Mouse (Mus musculus) layer of hippocampus, adult 18-20 months (tissue): ENCODE results near the gene Olfr473. TPM values are rescaled to one million over a fixed set of nuclear protein-coding genes. Genes with fewer than 3 reads are reported as not detected.
"Not testable (repeated sequence)": the region's sequence is repeated elsewhere in the genome, so short reads cannot be mapped to it uniquely, and the experiment has no call there.

Experiments used
- DNase-seq, 2 experiments: peaks; one replicate each; pipeline ENCODE4 v3.0.0; 2022; ENCODE audit warnings: low spot score in 2 of 2
- long read RNA-seq: library from polyadenylated mRNA; stranded (forward); transcript quantifications from one replicate; pipeline ENCODE4 v2.0.0, GENCODE M21; 2021
- total RNA-seq, 2 experiments: library from RNA; stranded (reverse); gene quantifications; 2 replicates each; pipeline ENCODE4 v1.2.3; 2021

The Olfr473 gene
- total RNA-seq, result not detected
- long read RNA-seq, result 0 reads

DNA sequence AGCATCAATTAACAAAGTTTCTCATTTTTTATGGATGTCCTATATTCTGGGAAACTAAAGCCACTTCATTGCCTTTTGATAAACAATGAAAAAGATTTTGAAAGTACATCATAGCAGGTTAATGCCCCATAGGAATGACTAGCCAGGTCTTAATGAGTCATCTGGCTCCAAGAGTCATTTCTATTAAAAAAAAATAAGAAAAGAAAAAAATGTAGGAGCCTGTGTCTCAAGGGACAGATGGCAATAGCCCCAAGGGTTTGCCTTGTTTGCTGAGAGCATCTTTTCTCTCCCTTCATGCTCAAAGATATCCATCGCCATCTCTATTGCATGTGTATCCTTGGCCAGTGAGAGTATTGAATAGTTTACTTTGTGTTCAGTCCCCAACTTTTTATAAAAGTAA is at the start of gene Olfr473:
Gene Olfr473 (plus strand): TSS at position 301 of the 400 bp plus-strand sequence.
- DNase-seq, result no peak

DNA sequence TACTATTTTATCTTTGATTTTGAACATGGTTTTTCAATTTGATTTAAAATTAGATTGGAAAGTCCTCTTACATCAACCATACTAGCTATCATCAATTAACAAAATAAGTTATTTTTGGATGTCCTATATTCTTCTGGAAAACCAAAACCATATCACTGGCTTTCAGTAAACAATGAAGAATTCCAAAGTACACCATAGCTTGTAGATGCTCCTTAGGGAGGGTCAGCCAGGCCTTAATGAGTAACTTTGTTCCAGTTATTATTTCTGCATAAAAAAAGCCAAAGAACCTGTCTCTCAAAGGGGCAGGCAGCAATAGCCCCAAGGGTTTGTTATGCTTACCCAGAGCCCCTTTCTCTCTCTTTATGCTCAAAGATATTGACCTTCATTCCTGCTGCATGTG is 32.6 kb upstream of the Olfr473 start, which contains the start of gene Olfr472:
Gene Olfr472 (plus strand): TSS at position 301 of the 400 bp plus-strand sequence.
- no peak for DNase-seq

DNA sequence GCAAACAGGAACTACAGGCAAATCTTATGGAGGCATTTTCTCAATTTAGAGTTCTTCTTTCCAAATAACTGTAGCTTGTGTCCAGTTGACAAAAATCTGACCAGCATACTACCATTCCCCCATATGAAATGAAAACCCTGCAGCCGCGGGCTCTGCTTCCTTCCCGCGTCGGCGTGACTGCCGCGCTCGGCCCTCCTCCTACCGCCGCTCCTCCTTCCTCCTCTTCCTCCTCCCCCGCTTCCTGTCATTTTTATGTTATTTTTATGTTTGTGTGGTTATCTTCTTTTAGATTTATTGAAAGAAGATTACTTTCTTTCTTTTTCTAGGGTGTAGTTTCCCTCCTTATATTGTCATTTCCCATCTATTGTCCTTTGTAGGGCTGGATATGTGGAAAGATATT is 22.3 kb downstream of the Olfr473 start:
- DNase-seq, result not testable (repeated sequence)

DNA sequence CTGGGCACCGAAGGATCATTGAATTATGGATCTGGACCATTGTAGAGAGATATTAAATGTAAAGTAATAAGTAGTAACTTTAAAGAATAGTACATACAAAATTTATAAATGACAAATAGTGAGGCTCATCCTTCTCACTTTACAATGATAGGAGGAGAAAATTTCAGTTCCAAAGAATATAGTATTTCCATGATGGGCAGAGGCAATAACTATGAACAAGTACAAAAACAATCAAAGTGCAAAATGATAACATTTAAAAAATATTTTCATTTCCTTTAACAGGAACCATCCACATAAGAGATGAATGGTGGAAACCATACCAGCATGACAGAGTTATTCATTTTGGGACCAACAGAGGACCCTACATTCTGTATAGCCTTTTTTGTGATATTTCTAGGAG is 24.1 kb downstream of the Olfr473 start, which contains the start of gene Olfr474:
Gene Olfr474 (plus strand): TSS at position 301 of the 400 bp plus-strand sequence.
- no peak for DNase-seq

DNA sequence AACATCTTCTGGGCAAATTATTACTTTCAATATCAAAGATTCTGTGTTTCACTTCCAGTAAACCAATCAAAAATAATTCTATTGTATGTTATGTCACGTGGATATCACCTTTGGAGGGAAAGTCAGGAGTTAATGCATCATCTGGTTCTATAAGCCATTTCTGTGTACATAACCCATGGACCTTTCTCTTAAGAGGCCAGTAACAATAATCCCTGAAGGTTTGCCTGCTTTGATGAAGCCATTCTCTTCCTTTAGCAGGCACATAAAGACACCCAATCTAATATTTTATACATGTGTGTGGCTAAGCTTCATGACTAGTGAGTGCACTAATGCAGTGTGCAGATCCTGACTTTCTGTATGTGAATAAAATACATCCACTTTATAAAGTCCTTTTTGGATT is 34.3 kb downstream of the Olfr473 start, which contains the start of gene Olfr476:
Gene Olfr476 (plus strand): TSS at position 301 of the 400 bp plus-strand sequence.
- no peak for DNase-seq

Other genes starting within 250 kb of the Olfr473 start
- gene Cyb5r2, start 172.4 kb upstream of the Olfr473 start, total RNA-seq, result under 1 TPM; 0.36 to 0.37 TPM
- not detected for gene Ovch2, start 129.2 kb upstream of the Olfr473 start, total RNA-seq
- not detected for gene Olfr467, start 118.2 kb upstream of the Olfr473 start, total RNA-seq
- not detected for gene Olfr469, start 104.9 kb upstream of the Olfr473 start, total RNA-seq
- gene Olfr470, start 83.0 kb upstream of the Olfr473 start, total RNA-seq, result not detected
- not detected for gene Olfr472, start 32.5 kb upstream of the Olfr473 start, total RNA-seq
- not detected for gene Olfr474, start 24.2 kb downstream of the Olfr473 start, total RNA-seq
- not detected for gene Olfr476, start 34.4 kb downstream of the Olfr473 start, total RNA-seq
- not detected for gene Olfr477, start 56.2 kb downstream of the Olfr473 start, total RNA-seq
- gene Olfr478, start 103.5 kb downstream of the Olfr473 start, total RNA-seq, result not detected
- not detected for gene Olfr479, start 120.2 kb downstream of the Olfr473 start, total RNA-seq
- gene Olfr480, start 136.9 kb downstream of the Olfr473 start, total RNA-seq, result not detected
- gene Olfr481, start 149.4 kb downstream of the Olfr473 start, total RNA-seq, result not detected
- gene Olfr482, start 167.1 kb downstream of the Olfr473 start, total RNA-seq, result 1 to 10 TPM; 2.1 TPM
- not detected for gene Olfr483, start 170.4 kb downstream of the Olfr473 start, total RNA-seq
- gene Olfr484, start 197.0 kb downstream of the Olfr473 start, total RNA-seq, result not detected
- gene Olfr485, start 229.4 kb downstream of the Olfr473 start, total RNA-seq, result not detected
- gene Olfr486, start 242.3 kb downstream of the Olfr473 start, total RNA-seq, result not detected